Mouse (Mus musculus) T-helper 17 cell (primary cell): ENCODE measurements at regions not wholly inside any gene's neighbourhood (a gene's known extent, or its start where the extent isn't known, plus 50 kb on each side); places are given as distances from the start of the nearest gene placed in this dataset.

Experiments
- in situ Hi-C, 2 experiments: fragments of 300-600 bp; cut with MboI, MseI; formaldehyde crosslinking; loops; 1 replicate in 1 of 2; 2 replicates in 1 of 2; pipeline ENCODE4 v1.15.1; 2025; ENCODE audit warnings: high pct_unique_total_duplicates in 2 of 2

DNA sequence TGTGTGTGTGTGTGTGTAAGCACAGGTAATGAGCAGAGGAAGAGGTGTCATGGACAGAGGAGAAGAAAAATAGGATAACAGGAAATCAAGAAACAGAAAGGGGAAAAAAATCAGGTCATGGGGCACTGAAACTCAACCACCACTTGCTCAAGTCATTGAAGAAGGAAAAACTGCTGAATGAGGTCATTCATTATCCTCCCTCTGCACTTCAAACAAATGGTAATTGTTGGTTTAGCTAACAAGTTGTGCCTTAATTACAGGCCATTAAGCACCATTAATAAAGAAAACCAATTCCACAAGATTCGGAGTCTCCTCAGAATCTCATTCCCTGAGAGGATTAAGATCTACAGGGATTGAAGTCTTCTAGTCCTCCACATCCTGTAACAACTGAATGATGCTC, 266.5 kb upstream of the Trib2 start:
- in situ Hi-C loops, result no loop called here

DNA sequence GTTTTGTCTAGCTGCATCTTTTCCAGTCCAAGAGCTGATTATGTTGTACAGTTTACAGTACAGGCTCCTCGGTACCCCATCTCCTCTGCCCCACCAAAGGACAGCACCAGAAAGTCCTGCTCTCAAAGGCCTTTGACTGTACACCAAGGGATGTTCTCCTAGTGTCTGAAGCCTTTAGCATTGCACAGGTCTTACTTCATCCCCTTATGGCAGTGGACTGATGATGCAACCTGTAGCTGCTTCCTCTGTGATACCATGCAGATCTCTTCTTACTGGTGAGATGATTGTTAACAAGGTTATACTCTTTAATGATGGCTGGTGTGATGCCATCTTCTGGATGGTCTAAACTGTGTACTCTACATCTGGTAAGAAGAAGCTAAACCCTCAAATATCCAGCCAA, 260.5 kb upstream of the Trib2 start:
- in situ Hi-C loops, result no loop called here

DNA sequence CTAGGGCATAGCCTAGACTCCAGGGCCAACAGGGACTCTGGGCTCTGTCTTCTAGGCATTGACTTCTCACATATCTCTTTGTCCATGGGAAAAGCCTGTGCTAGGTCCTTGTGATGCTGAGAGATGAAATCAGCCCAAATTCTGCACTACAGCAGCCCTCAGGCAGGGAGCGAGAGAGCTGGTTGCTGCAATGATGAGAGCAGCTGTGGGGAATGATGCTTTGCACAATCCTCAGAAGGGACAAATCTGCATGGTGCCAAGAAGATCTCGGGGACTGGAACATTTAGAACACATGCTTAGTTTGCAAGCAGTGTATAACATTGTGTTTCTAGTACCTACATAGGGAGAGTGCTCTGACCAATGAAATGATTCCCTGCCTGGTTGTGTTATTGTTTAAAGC, 259.2 kb upstream of the Trib2 start:
- in situ Hi-C loops, result no loop called here

DNA sequence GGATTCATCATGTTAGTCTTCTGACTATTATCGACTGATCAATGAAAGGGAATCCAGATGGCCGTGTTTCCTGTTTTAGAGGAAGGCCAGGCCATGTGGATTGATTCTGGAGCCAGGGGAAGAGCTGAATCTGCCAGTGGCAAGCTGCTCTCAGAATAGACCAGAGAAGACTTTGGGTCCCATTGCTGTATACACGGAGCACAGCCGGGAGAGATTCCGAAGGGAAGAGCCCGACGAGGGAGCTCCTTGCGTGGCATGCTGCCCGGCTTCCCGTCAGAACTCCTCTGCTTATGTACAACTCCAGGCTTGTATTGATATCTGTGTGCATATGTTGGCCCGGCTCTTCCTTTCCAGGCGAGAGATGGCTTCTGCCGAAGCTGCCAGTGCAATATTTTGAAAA, 252.2 kb upstream of the Trib2 start:
- in situ Hi-C loops, result no loop called here

DNA sequence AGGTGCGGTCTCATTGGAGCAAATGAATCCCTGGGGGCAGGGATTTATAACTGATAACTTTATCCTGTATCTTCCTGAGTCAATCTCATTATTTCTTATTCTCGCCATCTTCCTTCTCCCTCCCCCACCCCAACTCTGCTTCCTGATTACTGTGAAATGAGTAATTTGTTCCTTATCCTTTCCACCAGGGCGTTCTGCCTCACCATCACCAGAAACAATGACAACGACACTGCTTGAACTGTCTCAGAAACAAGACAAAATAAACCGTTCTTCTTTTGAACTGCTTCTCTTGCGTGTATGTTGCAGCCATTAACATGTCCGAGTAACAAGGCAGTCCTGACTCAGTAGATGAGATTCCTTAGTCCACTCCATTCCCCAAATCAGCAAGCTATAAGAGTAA, 246.0 kb upstream of the Trib2 start:
- in situ Hi-C loops, result no loop called here

DNA sequence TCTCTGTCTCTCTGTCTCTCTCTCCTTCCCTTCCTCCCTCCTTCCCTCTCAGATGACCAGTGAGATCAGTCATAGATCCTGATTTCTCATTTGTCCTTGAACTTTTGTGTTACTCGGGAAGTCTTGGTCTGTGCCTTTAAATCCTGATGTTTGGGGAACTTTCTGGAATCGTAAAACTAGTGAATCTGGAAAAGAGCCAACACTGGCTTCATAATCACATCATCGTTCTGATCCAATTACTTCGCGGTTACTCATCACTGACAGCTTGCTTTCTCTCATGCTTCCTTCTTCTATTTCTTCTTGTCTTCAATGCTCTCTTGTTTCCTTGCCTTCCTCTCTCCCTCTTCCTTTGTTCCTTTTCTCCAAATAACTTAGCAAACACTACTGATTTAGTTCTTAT, 243.7 kb upstream of the Trib2 start:
- in situ Hi-C loops, result no loop called here

DNA sequence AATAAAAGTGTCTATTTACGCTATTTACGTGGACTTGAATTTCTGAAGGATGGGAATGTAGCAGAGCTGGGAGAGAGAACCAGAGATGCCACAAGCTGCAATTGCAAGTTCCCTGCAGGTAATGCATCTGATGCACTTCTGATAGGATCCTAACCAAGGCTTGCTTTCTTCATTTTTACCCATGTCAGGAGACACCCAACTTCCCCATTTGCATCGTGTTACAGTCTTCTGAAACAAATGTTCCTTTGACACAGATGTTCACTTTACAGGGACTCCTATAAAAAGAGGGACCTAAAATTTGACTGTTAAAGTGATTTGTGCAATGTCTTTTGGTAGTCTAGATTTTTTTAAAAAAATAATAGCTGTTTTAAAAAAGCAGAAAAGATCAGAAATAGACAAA, 241.5 kb upstream of the Trib2 start:
- in situ Hi-C loops, result no loop called here

DNA sequence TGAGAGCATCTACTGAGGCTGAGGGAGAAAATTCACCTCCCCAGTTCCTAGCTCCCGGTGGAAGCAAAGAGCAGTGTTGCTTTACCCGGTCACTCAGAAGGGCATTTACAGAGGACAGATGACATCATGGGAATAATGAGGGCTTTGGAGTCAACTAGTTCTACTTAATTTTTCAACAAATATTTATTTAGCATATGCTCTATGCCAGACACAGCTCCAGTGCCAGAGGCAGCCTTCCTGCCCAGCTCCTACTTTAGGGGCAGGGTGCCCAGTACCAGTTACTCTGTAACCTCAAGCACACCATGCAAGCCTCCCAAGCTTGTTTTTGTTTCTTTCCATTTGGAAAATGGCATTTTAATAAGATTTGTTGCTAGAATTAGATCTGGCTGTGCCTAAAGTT, 240.1 kb upstream of the Trib2 start:
- in situ Hi-C loops, result no loop called here

DNA sequence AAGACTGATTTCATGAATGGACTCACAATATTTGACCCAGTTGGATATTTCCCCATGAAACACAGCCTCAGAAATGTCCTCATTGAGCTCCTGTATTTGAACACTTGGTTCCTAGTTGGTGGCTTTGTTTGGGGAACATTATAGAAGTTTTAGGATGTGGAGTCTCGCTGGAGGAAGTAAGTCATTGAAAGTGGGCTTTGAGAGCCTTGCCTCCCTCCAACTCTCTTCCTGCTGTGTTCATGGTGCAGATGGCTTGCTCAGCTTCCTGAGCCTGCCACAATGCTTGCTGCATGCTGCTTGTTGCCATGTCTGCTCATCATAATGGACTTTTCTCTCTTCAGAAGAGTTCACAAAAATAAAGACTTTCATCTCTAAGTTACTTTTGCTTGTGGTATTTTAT, 239.5 kb upstream of the Trib2 start:
- in situ Hi-C loops, result no loop called here

DNA sequence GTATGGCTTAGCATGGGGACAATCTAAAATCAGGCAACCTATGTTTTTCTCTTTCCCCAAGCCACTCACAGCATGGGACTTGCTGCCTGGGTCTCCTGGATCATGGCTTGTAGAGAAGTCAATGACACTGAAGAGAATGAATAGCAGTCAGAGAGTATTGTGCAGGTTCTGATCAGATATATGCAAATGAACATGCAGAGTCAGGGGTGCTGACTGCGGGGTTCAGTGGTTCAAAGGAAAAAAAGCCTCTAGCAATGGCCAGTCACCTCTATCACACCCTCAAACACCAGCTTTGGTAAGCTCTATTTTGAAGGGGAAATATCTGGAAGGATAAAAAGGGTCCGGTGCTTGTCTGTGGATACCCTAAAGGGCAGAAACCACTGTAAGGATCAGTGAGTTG, 237.9 kb upstream of the Trib2 start:
- in situ Hi-C loops, result no loop called here

DNA sequence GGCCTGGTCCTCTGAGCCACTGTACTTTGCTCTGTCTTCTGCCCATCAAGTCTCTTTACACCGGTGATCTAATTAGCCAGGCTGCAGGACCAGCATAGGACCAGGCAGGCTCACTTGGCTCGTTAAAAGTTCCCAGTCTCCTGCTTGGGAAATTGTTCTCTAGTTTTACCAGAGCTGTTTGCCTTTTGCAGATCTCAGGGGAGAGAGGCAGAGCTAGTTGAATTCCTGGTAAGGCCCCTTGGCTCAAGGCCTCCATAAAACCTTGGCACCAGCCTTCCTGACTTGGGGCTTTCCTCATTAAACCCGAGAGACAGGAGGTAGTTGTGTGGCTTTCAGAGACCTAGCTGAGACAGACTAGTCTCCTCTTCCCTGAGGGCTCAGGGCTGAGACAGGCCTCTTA, 237.0 kb upstream of the Trib2 start:
- in situ Hi-C loops, result no loop called here

DNA sequence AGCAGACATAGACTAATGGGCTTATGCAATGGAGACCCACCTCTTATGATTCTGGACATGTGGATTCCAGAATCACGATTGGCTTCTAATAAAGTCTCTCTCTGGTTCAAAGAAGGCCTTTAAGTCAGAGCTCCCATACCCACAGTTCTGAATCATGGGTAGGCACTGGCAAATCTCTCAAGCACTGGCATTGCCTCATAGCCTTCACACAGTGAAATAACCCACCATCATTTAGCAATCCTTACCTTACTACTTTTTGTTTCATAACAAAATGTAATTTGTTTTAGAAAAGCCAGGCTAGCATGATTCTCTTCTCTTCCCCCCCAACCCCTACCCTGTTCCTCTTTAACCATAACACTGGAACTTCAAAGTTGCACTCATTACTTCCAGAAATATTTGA, 236.3 kb upstream of the Trib2 start:
- in situ Hi-C loops, result no loop called here

DNA sequence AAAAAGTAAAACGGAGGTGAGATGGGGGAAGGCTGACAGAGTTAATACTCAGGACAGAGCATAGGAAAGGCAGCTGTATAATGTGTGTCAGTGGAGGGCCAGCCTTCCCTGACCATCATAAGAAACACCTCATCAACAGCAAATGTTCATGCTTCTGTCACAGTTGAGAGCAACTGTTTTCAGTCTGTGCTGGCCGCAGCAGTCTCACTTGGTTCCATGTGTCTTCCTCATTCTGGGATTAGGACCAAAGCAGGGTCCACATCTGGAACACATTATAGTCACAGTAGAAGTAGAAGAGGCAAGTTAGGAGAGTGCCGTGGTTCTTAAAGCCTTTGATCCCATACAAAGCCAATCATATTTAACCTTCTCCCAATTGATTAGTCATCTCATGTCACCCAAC, 235.6 kb upstream of the Trib2 start:
- in situ Hi-C loops, result no loop called here

DNA sequence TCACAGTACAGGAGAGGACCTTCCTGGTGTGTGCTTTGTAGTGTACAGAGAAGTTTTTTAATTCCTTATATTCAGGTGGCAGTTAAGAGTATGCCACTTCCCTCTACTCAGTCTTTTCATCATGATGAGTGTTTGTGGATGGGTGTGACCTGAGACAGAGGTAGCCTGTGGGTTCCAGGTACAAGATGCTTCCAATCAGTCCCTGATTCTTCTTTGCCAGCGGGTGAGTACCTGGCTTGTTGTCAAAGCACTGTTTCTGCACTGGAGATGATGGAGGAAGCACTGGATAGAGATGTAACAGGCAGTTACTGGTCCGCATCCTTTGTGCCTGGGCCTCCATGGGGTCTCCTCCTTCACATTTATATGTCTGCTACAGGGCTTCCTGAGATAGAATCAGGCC, 234.7 kb upstream of the Trib2 start:
- in situ Hi-C loops, result no loop called here

DNA sequence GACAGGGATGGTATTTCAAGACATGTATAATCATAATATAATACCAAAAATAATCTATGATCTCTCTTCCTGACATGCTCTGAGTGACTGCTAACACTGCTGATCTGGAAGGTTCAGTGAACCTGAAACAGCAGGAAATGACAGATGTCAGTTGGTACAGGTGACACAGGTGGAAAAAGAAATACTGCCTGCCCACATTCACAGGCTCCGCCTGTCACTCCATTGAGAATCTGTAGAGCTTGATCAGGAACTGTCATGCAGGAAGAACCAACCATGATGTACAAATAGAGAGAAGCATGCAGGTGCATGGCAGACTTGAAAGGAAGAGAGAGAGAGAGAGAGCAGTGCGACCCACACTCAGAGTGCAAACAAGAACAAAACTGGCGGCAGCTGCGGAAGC, 232.8 kb upstream of the Trib2 start:
- in situ Hi-C loops, result no loop called here

DNA sequence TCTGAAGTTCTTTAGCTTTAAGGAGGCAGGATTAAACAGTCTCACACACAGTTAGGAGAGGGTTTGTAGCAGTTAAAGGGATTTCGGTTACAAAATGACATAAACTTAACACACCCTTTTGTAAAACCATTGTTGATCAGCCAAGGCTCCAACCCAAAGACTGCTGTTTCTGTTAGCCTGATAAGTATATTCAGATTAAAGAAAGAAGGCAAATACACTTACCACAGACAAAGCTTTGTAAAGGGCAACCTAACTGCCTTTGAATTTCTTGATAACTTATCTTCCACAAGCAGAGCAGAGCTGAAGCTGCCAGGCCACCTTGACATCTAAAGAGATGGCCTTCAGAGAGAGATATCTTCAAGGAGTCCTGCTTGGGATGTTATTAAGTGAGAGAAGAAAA, 229.9 kb upstream of the Trib2 start:
- in situ Hi-C loops, result no loop called here

DNA sequence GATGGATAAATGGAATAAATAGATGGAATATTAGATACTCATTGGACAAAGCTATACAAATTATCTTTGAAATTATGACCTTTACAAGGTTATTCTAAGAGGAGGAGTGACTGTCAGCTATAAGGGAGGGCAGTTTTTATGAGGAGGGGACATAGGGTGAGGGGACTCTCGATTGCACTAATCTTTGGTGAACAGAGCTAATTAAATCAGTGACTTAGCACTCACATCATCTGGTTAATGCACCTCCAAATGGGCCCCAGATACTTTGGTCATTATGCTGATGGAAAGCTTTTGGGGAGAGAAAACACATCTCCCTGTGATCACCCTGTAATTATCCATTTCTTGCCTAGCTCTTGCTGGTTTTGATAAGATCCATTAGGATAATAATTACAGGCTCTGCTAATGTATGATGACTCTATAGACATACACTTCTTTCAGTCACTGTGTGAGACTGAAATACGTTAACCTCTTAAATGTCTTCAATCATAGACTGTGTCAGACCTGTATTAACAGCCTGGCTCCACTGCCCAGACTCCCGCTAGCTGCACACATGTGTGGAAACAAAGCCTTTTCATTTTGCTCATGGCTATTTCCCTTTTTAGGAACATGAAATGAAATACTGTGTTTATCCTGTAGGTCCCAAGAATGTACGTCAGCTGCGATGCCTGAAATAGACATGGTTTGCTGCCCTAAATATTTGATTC, 229.2 kb upstream of the Trib2 start:
- in situ Hi-C loops, result no loop called here

DNA sequence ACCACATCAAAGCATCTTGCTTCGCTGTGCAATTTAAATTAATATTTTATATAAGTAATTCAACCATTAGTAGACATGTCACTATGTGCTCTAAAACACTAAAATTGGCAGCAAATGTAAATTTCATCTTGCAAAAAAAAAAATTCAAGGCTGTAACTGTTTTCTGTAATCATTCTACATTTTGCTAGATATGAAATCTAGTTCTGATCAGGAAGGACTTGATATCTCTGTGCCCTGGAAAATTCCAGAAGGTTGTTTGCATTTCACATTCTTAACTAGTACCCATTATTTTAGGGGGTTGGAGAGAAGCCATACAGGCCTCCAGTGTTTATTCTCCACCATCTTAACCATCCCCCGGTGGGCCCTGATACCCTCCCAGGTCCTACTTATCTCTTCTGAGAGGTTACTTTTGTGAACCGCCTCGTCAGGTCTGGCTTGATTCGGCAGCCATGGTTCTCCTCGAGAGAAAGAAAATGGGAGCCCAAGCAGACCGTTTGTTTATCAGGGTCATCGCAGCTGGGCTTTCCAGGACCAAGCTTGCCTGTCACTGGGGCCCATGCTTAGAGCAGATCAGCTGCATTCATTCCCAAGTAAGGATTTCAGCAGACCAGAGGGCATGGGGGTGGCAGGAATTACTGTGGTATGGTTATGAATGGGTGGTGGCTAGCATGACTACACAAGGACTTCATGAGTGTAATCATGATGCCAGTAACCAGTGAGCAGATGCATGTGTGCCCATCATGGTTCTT, 226.9 kb upstream of the Trib2 start:
- in situ Hi-C loops, result no loop called here

DNA sequence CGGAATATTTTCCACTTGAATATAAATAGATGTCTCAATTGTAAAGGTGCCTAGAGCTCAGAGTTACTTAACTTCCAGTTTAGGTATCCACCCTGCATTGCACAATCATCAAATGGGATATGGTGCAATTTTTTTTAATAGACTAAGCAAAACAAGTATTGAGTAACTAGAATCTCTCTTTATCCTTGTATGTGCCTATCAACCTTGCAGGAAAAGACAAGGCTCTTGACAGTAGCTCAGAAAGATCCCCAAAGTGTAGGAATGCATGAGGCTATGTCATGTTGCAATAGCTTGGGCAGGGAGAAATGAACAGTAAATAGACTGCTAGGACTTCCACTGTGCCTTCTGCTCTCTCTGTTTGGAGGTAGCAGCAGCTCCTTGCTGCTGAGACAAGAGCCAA, 225.6 kb upstream of the Trib2 start:
- in situ Hi-C loops, result no loop called here

DNA sequence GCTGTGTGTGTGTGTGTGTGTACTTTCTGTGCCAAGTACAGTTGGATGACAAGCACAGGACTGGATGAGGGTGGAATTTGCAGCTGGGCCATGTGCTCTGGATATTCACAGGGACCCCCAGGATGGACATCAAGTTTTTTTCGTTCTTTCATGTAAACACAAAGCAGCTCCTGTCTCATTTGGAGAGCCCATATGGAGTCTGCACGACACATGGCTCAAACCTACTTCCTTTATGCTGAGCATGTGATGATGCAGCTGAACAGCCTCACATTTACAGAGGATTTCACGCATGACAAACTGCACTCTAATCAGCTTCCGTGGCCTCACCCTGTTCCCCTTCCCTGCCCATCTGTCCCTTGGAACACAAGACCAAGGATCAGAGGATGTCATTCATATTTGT, 224.4 kb upstream of the Trib2 start:
- in situ Hi-C loops, result no loop called here

DNA sequence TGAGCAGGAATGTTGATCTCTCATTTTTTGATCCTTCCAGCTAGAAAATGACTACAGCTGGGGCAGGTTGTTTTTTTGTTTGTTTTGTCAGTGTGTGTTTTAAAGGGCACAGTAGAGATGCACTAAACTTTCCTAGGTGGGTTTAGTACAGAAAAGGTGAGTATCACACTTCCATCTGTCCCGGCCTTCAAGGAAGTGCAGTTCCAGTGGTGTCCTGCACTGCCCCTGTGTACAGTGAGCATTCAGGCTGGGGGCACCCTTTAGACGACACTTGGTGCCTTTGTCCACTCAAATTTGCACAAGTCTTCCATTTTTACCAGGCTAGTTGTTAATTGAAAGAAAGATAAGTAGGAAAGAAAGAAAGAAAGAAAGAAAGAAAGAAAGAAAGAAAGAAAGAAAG, 218.8 kb upstream of the Trib2 start:
- in situ Hi-C loops, result no loop called here

DNA sequence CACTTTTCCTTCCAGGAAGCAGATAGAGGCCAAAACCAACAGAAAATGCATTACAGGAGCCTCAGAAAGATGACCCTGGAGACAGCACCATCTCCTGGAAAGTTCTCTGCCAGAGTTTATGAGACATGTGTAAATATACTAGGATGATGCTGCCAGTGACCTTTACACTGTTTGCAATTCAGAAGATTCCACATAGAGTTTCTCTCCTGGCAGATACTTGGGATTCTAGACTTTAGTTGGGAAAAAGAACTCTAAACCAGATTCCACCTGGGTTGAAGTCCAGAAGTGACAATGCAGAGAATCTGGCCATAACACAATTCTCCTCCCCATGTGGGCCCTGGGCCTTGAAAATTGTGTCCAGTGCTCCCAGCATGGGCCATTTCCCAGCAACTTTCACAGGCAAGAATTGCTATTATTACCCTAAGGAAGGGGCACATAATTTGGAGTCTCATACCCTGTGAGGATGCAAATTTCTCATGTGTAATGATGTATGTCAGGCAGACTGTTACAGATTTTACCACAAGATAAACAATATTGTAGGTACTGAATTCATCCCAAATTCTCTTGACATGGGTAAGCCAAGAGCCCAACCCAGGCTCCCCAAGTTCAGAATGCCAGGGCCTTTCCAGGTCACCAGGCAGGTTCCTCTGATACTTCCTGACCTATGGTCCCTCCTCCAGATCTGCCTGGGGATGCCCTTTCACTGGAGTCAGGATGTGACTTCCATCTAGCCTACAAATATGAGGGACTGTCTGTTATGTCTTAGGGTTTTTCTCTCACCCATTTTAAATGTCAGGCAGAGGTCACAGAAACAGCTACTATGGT, 218.2 kb upstream of the Trib2 start:
- in situ Hi-C loops, result no loop called here

DNA sequence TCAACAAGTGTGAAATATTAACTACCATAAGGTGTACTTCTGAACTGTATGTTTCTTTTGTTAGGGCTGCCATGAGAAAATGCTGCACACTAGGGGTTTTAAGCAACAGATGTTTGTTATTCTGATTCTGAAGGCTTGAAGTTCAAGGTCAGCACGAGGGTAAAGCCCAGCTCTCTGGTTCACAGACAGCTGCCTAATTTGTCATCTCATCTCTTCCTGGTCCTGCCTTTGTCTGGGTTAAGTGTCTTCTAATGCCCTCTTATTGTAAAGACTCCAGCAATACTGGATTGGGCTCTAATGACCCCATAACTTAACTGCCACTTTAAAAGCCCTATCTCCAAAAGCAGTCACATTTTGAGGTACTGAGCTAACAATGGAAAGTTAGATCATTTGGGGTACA, 209.9 kb upstream of the Trib2 start:
- in situ Hi-C loops, result no loop called here
